Mouse (Mus musculus): ENCODE measurements at regions not wholly inside any gene's neighbourhood (a gene's known extent, or its start where the extent isn't known, plus 50 kb on each side); places are given as distances from the start of the nearest gene placed in this dataset.

- TF ChIP-seq HCFC1 (IDR thresholded peaks at IDR 0.05; ENCODE audit: borderline replicate concordance, insufficient read depth, low read length) (no peak), ZC3H11A (IDR thresholded peaks at IDR 0.05; ENCODE audit: borderline replicate concordance, low read depth, low read length) (no peak), ZNF384 (IDR thresholded peaks at IDR 0.05; ENCODE audit: low read depth, low read length) (no peak)
Measured at GRCm38 (mm10) chr2:128387851-128388471, 203.0 kb upstream of the Spdye4c start.
